Mouse (Mus musculus) embryonic fibroblast, embryonic 13.5 days (primary cell): ENCODE data around the gene Lrp8. TPM values are rescaled to one million over a fixed set of nuclear protein-coding genes. Genes with fewer than 3 reads are reported as not detected.

Experiments
- H3K27ac ChIP-seq: 2 replicates; pipeline ENCODE4 v1.5.1; 2012; ENCODE audit warnings: low read length, control low read depth, inconsistent platforms; ENCODE audit not compliant: insufficient read depth
- H3K4me1 ChIP-seq: 2 replicates; pipeline ENCODE4 v1.6.1; 2011; ENCODE audit warnings: low read length; ENCODE audit not compliant: control insufficient read depth, insufficient read depth
- H3K4me3 ChIP-seq: 2 replicates; pipeline ENCODE4 v1.5.1; 2011; ENCODE audit warnings: mild to moderate bottlenecking, control low read depth, low read length; ENCODE audit not compliant: insufficient read depth
- CTCF ChIP-seq: IDR thresholded peaks from 2 replicates; pipeline ENCODE4 v1.5.1; 2011; ENCODE audit warnings: mild to moderate bottlenecking, control low read depth, low read length, moderate library complexity, borderline replicate concordance; ENCODE audit not compliant: insufficient read depth
- POLR2A ChIP-seq: IDR thresholded peaks from 2 replicates; pipeline ENCODE4 v1.6.1; 2011; ENCODE audit warnings: low read depth, mild to moderate bottlenecking, control low read depth, low read length, moderate library complexity
- polyA plus RNA-seq: library from polyadenylated mRNA; stranded (reverse); fragments of >200 nt; gene quantifications from 2 replicates; pipeline ENCODE4 v1.2.4, GENCODE M21; 2011; ENCODE audit warnings: low read depth; ENCODE audit not compliant: missing spikeins, insufficient read length

Lrp8 gene
- polyA plus RNA-seq, 1 experiment = 8.5 TPM

- Histone ChIP-seq H3K4me3 (no peak overlapping the region), H3K4me1 (peaks cover 6% of the 10 kb centered on the region), H3K27ac (no peak overlapping the region)
- TF ChIP-seq CTCF (no peak), POLR2A (no peak)
Observed at GRCm38 (mm10) chr4:107820856-107821619, 19.0 kb downstream of the Lrp8 start.

- no peaks in the 10 kb centered on the region; the same call in 1 of the 2 replicates for H3K4me1 ChIP-seq
- no peak for TF ChIP-seq CTCF
- TF ChIP-seq POLR2A = no peak
- H3K27ac ChIP-seq = no peak overlapping the region
- no peak overlapping the region for H3K4me3 ChIP-seq
Observed at GRCm38 (mm10) chr4:107822936-107823411, 20.9 kb downstream of the Lrp8 start.

DNA sequence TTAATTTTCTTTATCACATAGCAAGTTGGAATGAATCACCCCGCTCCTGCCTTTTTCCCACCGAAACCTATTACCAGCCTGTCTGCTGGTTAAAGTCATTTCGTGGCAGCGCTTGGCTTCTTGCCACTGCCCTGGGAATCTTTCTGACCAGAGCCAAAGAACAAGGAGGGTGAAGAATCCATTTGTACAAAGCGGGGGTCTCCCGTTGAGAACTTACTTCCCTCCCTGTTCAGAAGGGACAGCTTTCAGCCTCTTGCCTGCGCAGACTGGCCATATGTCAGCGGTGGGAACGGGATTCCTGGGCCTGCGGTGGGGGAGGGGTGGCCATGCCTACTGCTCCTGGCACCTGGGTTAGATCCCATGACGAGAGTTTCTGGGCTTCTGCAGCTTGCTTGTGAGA, 21.4 kb downstream of the Lrp8 start:
- TF ChIP-seq POLR2A (no peak), CTCF (no peak)
- no peak overlapping the region for H3K27ac ChIP-seq

GRCm38 (mm10) chr4:107828727-107829218, 26.7 kb downstream of the Lrp8 start:
- no peak overlapping the region for H3K27ac ChIP-seq
- no peak for TF ChIP-seq POLR2A
- TF ChIP-seq CTCF = no peak

More for the DNA sequence above, 21.4 kb downstream of the Lrp8 start:
- Histone ChIP-seq H3K4me3 (no peak overlapping the region), H3K4me1 (no peaks in the 10 kb centered on the region; the same call in 1 of the 2 replicates)

DNA sequence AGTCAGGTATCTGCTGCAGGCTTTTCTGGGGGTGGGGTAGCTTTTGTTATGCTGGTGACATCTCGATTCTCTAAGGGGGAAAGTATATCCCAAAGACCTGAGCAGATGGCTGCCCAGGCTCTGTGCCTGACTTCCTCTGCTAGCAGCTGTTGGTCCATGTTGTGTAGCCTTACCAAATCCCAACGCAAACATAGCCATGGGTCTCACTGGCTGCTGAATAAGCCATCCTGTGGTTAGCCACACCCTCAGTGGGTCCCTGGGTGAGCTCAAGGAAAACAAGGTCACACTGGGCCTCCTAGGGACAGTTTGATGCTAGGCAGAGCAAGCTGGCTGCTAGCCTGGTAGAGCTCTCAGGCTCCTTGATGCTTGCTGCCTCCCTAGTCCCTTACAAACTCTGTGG, 27.6 kb downstream of the Lrp8 start:
- Histone ChIP-seq H3K4me1 (no peaks in the 10 kb centered on the region), H3K4me3 (no peak overlapping the region), H3K27ac (no peak overlapping the region)
- TF ChIP-seq POLR2A (no peak), CTCF (no peak)

More at GRCm38 (mm10) chr4:107828727-107829218, 26.7 kb downstream of the Lrp8 start:
- H3K4me1 ChIP-seq = no peaks in the 10 kb centered on the region
- no peak overlapping the region for H3K4me3 ChIP-seq

GRCm38 (mm10) chr4:107830189-107830588, 28.1 kb downstream of the Lrp8 start:
- H3K4me3 ChIP-seq = no peak overlapping the region
- no peaks in the 10 kb centered on the region for H3K4me1 ChIP-seq
- TF ChIP-seq POLR2A (no peak), CTCF (no peak)
- no peak overlapping the region for H3K27ac ChIP-seq

DNA sequence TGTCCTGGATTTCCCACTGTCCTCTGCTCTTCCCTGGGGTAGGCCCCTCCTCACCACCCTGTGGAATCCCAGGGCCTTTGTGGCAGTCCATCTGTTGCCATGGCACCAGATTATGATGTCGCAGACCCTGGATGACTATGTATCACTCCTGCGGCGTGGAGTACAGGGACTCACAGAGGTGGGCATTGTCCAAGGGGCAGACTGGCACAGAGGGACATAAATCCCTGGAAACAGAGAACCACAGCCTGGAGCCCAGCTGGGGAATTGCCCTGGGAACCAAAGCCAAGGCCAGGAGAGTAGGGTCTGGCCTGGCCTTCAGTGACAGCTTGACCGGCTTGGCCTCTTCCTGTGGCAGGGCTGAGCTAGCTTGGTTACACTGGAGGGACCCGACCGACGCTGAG, 28.8 kb downstream of the Lrp8 start:
- TF ChIP-seq CTCF (no peak), POLR2A (no peak)
- no peaks in the 10 kb centered on the region for H3K4me1 ChIP-seq
- no peak overlapping the region for H3K4me3 ChIP-seq
- H3K27ac ChIP-seq = no peak overlapping the region

GRCm38 (mm10) chr4:107831678-107832077, 29.6 kb downstream of the Lrp8 start:
- no peaks in the 10 kb centered on the region for H3K4me1 ChIP-seq
- no peak overlapping the region for H3K4me3 ChIP-seq
- H3K27ac ChIP-seq = no peak overlapping the region
- TF ChIP-seq CTCF = no peak
- no peak for TF ChIP-seq POLR2A

DNA sequence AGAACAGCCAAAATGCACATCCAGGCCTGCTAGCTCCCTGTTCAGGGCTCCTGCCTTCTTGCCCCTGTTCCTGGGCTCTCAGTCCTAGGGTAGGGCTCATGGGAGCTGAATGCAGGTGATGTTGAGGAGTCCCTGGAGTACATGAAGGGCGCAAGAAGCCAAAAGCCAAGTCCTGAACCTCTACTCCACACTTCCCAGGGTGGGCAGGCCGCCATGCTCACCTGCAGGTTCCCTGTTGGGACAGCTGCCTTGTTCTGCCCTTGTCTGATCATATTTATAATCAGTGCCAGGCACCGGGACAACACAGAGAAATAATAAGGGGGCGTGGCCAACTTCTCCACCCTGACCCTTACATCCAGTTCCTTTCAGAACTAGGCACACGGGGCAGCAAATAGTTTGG, 31.5 kb downstream of the Lrp8 start:
- Histone ChIP-seq H3K27ac (no peak overlapping the region), H3K4me1 (no peaks in the 10 kb centered on the region), H3K4me3 (no peak overlapping the region)
- no peak for TF ChIP-seq POLR2A
- no peak for TF ChIP-seq CTCF

- no peak overlapping the region for H3K27ac ChIP-seq
- no peak for TF ChIP-seq CTCF
- no peak for TF ChIP-seq POLR2A
- no peak overlapping the region for H3K4me3 ChIP-seq
- H3K4me1 ChIP-seq = no peaks in the 10 kb centered on the region
Observed at GRCm38 (mm10) chr4:107834643-107835314, 32.7 kb downstream of the Lrp8 start.

GRCm38 (mm10) chr4:107835508-107835909, 33.4 kb downstream of the Lrp8 start:
- Histone ChIP-seq H3K4me1 (no peaks in the 10 kb centered on the region), H3K4me3 (no peak overlapping the region), H3K27ac (no peak overlapping the region)
- no peak for TF ChIP-seq CTCF
- no peak for TF ChIP-seq POLR2A
